Mouse (Mus musculus) urinary bladder, postnatal 4 days (tissue): ENCODE data around the gene Alkbh1.

Source experiments
- DNase-seq, 2 experiments: peaks; one replicate each; pipeline ENCODE4 v3.0.0; 2021 to 2022; ENCODE audit warnings: low spot score in 2 of 2

The Alkbh1 gene

GRCm38 (mm10) chr12:87418921-87419320, 24.9 kb downstream of the Alkbh1 start:
- DNase-seq: no peak

- DNase-seq: peak in 1 of 2 experiments; percentile 62
Measured at GRCm38 (mm10) chr12:87416690-87417089, 27.1 kb downstream of the Alkbh1 start.

- no peak for DNase-seq
Measured at GRCm38 (mm10) chr12:87415358-87415757, 28.5 kb downstream of the Alkbh1 start.

GRCm38 (mm10) chr12:87413179-87413790, 30.5 kb downstream of the Alkbh1 start:
- DNase-seq: peak; percentile 43 to 79

DNA sequence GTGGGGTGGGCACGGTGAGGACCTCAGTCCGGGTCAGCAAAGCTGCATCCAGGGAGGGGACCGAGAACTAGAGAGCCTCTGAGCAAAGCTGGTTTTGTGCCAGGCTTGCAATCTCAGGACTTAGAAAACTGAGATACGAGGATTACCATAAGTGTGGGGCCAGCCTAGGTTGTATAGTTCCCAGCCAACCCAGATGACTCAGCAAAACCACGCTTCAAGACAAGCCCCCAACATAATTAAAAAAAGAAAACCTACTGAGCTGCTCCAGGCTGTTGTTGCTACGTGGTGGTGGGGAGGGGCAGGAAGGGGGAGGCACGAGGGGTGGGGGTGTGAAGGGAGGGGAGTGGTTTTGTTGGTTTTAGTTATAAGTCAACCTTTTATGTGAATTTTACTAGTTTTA, 32.8 kb downstream of the Alkbh1 start:
- DNase-seq: no peak

GRCm38 (mm10) chr12:87409123-87409522, 34.7 kb downstream of the Alkbh1 start:
- no peak for DNase-seq

- DNase-seq: no peak
Measured at GRCm38 (mm10) chr12:87407869-87408605, 35.8 kb downstream of the Alkbh1 start.

DNA sequence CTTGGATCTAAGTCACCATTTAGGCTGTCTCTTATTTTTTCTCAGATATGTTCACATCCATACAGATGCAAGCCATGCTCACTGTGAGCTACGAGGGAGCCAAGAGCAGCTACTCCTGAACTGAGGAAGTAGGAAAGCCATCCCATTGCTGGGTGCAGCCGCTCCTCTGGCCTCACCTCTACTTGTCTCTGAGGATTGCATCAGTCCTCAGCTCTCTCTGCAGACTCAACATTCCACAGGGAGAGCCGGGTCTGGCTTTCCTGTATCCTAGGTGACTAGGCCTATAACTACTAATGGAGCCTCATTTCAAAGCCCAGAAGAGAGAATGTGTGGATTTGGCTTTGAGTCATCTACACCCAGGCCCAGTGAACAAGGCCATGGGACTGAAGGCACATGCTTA, 38.1 kb downstream of the Alkbh1 start:
- no peak for DNase-seq

DNA sequence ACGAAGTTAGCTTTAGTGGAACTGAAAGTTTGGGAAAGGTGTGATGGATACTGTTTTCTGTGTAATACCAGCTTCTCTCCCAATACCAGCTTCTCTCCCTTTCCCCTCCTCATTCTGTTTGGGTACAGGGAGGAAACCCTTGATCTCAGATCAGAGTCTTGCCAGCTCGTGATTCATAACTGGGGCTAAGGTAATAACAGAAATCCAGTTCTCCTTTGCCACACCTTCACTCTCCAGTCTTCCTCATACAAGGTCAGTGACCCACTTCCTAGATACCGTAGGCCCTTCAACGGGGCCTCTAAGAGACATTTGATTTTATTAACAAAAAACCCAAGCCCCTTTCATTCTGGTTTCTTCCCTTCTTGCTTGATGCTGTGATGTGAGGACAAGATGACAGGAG, 38.7 kb downstream of the Alkbh1 start:
- no peak for DNase-seq

- no peak for DNase-seq
Measured at GRCm38 (mm10) chr12:87401883-87402282, 41.9 kb downstream of the Alkbh1 start.

- no peak for DNase-seq
Measured at GRCm38 (mm10) chr12:87399119-87399819, 44.5 kb downstream of the Alkbh1 start.

- DNase-seq: no peak
Measured at GRCm38 (mm10) chr12:87397811-87398417, 45.9 kb downstream of the Alkbh1 start.

- DNase-seq: no peak
Measured at GRCm38 (mm10) chr12:87397126-87397525, 46.7 kb downstream of the Alkbh1 start.

- DNase-seq: no peak
Measured at GRCm38 (mm10) chr12:87394316-87394715, 49.5 kb downstream of the Alkbh1 start.

DNA sequence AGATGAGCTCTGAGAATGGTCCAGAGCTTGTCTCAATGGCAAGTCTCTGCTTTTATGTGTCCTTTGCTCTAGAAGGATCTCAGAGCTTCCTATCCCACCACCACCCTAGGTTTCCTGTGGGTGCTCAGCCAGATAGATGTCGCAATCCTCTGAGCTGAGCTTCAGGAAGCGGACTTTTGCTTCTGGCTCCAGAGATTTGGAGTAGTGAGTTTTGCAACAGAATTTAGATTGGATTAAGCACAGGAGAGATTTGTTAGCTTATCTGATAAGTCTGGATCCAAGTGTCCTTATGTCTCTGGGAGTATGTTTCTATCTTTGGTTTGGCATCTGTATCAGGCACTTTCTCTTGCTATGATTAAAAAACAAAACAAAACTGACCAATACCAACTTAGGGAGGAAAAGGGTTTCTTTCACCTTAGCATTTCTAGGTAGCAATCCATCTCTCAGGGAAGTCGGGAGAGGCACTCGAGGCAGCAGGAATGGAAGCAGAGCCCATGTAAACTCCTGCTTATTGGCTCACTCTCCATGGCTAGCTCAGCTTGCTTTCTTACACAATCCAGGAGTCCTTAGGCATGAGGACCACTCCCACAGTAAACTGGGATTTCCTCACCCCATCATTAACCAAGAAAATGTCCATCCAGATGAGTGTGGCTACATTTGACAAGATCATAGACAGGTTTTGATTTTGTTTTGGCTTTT, 50.2 kb downstream of the Alkbh1 start:
- DNase-seq: no peak

GRCm38 (mm10) chr12:87391355-87391754, 52.5 kb downstream of the Alkbh1 start:
- DNase-seq: no peak

DNA sequence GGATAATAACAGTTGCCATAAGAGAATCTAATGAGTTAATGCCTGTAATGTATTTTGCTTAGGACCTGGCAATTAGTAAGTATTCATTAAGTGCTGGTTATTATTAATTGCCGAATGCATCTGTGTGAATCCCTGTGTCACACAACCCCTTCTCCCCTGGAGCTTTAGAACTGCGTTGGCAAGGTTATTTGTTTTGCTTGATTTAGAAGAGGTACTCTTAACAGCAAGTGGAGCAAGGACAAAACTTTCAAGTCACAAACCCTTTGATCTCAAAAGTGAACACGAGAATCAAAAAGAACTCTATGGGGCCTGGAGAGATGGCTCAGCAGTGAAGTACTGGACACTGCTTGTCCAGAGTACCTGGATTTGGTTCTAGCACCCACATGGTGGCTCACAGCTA, 54.6 kb downstream of the Alkbh1 start:
- no peak for DNase-seq

- DNase-seq: peak; percentile 99
Measured at GRCm38 (mm10) chr12:87388122-87388774, 55.6 kb downstream of the Alkbh1 start, which contains the start of gene Sptlc2. TSS of gene Sptlc2 (minus strand) at chr12:87388355.

DNA sequence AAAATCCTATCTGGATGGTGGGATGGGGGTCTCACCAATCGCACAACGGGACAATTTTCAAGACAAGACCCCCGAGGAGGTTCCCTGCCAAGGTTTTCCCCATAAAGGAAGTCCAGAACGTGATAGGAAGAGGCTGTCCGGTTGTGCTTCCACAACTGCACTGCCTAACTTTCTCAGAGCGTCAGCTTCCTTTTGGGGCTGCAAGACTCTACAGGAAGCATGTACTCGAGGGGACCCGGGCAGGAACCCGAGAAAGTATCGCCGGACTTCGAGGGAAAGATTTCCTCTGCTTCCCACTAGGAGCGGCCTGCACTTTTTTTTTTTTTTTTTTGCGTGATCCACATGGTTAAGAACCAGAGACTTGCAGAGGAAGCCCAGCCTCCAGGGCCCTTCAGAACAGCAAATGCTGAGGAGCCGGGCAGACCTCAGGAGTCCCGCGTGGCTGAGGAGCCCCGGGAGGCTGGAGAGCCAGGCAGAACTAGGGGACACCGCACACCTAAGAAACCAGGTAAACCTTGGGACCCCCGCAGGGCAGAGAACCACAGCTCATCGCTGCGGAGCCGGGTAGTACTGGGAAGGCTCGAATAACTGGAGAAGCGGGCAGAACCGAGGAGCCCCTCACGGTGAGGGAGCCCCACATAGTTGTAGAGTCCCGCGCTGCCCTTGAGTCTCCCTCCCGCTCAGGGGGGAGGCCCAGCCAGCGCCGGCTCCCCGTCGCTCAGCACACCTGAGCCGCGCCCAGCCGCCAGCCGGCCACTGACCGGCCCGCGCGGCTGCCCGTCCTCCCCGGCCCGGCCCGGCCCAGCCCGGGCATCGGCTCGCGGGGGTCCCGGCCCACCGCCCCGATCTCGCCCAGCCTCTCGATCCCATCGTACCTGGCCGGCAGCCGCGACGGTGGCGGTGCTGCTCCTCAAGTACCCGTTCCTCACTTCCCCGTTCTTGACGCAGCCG, 56.4 kb downstream of the Alkbh1 start:
- DNase-seq: peak in 1 of 2 experiments; percentile 28

- DNase-seq: no peak
Measured at GRCm38 (mm10) chr12:87385051-87385450, 58.8 kb downstream of the Alkbh1 start.
